9 mouse cellular contexts compared by ENCODE assay signal in the genomic region with DNA sequence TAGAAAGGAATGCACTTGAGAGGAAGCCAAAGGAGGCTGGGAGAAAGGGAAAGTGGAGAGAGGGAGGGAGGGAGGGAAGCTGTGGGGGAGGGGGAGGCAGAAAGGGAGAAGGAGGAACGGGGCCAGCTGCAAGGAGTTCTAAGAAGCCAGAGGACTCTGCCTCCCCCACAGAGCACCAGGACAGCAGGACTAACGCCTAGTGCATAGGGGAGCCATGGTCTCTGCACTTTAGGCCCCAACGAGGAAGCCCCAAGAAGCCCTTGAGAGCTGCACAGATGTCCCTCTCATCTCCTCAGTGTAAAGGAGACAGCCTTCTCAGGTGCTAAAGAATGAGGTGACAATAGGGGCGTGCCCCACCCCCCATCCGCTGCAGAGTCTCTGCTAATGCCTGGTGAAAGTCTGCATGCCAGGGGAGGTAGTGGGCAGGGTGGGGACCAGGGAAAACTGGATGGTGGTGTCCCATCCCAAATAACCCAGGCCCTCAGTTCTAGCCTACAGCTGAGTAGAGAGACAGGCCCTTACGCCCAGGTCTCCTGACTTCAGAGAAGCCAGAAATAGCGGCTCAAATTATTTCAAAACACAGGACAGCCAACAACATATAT. TPM values are rescaled to one million over a fixed set of nuclear protein-coding genes. Genes with fewer than 3 reads are reported as not detected.
DNase-seq lines count a peak whose midpoint lies in the region; ATAC-seq and TF ChIP-seq lines count a peak whose summit lies in the region.
"Had no signal": no experiment of that assay in that cellular context is flagged by ENCODE, and none has a peak within 500 bp of the region (broad histone marks: within the 10 kb centered on the region; RNA-seq: fewer than 3 reads in every experiment).

No protein-coding gene starts in this region.

- no peaks in the 10 kb centered on the region for H3K9me3 ChIP-seq in hindbrain, embryonic 11.5 days (ENCODE audit: control insufficient read depth, low read length)
- no peaks in the 10 kb centered on the region for H3K9me3 ChIP-seq in hindbrain, embryonic 12.5 days (replicated peaks)
- no peaks in the 10 kb centered on the region for H3K9me3 ChIP-seq in heart, embryonic 13.5 days
- no peaks in the 10 kb centered on the region for H3K9me3 ChIP-seq in lung, embryonic 14.5 days (ENCODE audit: low read depth, low read length)
- H3K9me3 ChIP-seq in midbrain, embryonic 11.5 days (ENCODE audit: control insufficient read depth, low read length), result no peaks in the 10 kb centered on the region

- no peak overlapping the region for H3K4me2 ChIP-seq in hindbrain, embryonic 11.5 days (replicated peaks; ENCODE audit: low read depth, low read length)
- no peak overlapping the region for H3K4me2 ChIP-seq in hindbrain, embryonic 12.5 days (replicated peaks)
- 0 out of 2 replicates have a peak overlapping the region, but pooled peaks have one; percentile 18 for H3K4me2 ChIP-seq in heart, embryonic 13.5 days
- peak overlapping the region; percentile 51 for H3K4me2 ChIP-seq in lung, embryonic 14.5 days
- no peak overlapping the region for H3K4me2 ChIP-seq in midbrain, embryonic 11.5 days

- no peak for ATAC-seq in hindbrain, embryonic 11.5 days (ENCODE audit: low FRiP score)
- no peak for ATAC-seq in hindbrain, embryonic 12.5 days (ENCODE audit: low FRiP score)
- no peak for ATAC-seq in heart, embryonic 13.5 days (ENCODE audit: extremely low read depth, insufficient number of reproducible peaks, low FRiP score, low TSS enrichment)
- peak; percentile 47 for ATAC-seq in lung, embryonic 14.5 days (ENCODE audit: insufficient read depth)
- ATAC-seq in frontal cortex, adult (ENCODE audit: low TSS enrichment), result no peak
- ATAC-seq in megakaryocyte-erythroid progenitor cell, adult 5-6 weeks (replicated peaks; ENCODE audit: low FRiP score, low TSS enrichment, poor library complexity, severe bottlenecking), result no peak
- no peak for ATAC-seq in midbrain, embryonic 11.5 days (ENCODE audit: low FRiP score)

- no peak overlapping the region for H3K4me3 ChIP-seq in hindbrain, embryonic 11.5 days (ENCODE audit: low read depth, low read length)
- H3K4me3 ChIP-seq in hindbrain, embryonic 12.5 days, result no peak overlapping the region
- H3K4me3 ChIP-seq in heart, embryonic 13.5 days, result no peak overlapping the region
- 0 out of 2 replicates have a peak overlapping the region, but pooled peaks have one; percentile 5 for H3K4me3 ChIP-seq in lung, embryonic 14.5 days (ENCODE audit: low read depth, low read length)
- H3K4me3 ChIP-seq in midbrain, embryonic 11.5 days (ENCODE audit: low read depth, low read length), result no peak overlapping the region

- no peak for TF ChIP-seq CTCF in lung, embryonic 14.5 days (IDR thresholded peaks at IDR 0.05; ENCODE audit: low read depth)

- no peak overlapping the region for H3K9ac ChIP-seq in hindbrain, embryonic 11.5 days (ENCODE audit: low read depth, low read length)
- no peak overlapping the region for H3K9ac ChIP-seq in hindbrain, embryonic 12.5 days
- peak overlapping the region; percentile 47 for H3K9ac ChIP-seq in heart, embryonic 13.5 days
- H3K9ac ChIP-seq in lung, embryonic 14.5 days, result no peak overlapping the region
- no peak overlapping the region for H3K9ac ChIP-seq in midbrain, embryonic 11.5 days (ENCODE audit: low read length)

- no peaks in the 10 kb centered on the region for H3K27me3 ChIP-seq in hindbrain, embryonic 11.5 days (ENCODE audit: control insufficient read depth, insufficient read depth, low read length)
- no peaks in the 10 kb centered on the region for H3K27me3 ChIP-seq in hindbrain, embryonic 12.5 days
- H3K27me3 ChIP-seq in heart, embryonic 13.5 days (replicated peaks), result no peaks in the 10 kb centered on the region
- H3K27me3 ChIP-seq in lung, embryonic 14.5 days (ENCODE audit: insufficient read depth, low read length), result no peaks in the 10 kb centered on the region
- no peaks in the 10 kb centered on the region for H3K27me3 ChIP-seq in midbrain, embryonic 11.5 days (ENCODE audit: control insufficient read depth, insufficient read depth, low read length)

- no peaks in the 10 kb centered on the region; the same call in 1 of the 2 replicates for H3K4me1 ChIP-seq in hindbrain, embryonic 11.5 days (replicated peaks; ENCODE audit: control insufficient read depth, insufficient read depth, low read length)
- H3K4me1 ChIP-seq in hindbrain, embryonic 12.5 days, result peaks cover 29% of the 10 kb centered on the region
- H3K4me1 ChIP-seq in heart, embryonic 13.5 days, result peaks cover 54% of the 10 kb centered on the region
- peaks cover 15% of the 10 kb centered on the region for H3K4me1 ChIP-seq in lung, embryonic 14.5 days (ENCODE audit: insufficient read depth)
- H3K4me1 ChIP-seq in midbrain, embryonic 11.5 days (ENCODE audit: control insufficient read depth, insufficient read depth, low read length), result peaks cover 8% of the 10 kb centered on the region; the same call in 1 of the 2 replicates

- no peak overlapping the region for H3K27ac ChIP-seq in hindbrain, embryonic 11.5 days (ENCODE audit: low read depth, low read length)
- H3K27ac ChIP-seq in hindbrain, embryonic 12.5 days, result no peak overlapping the region
- H3K27ac ChIP-seq in heart, embryonic 13.5 days (replicated peaks), result peak overlapping the region; percentile 66
- peak overlapping the region; percentile 48 for H3K27ac ChIP-seq in lung, embryonic 14.5 days (ENCODE audit: low read depth)
- no peak overlapping the region for H3K27ac ChIP-seq in midbrain, embryonic 11.5 days (ENCODE audit: low read depth, low read length)

- no peaks in the 10 kb centered on the region for H3K36me3 ChIP-seq in hindbrain, embryonic 11.5 days (ENCODE audit: control insufficient read depth, insufficient read depth, low read length)
- H3K36me3 ChIP-seq in hindbrain, embryonic 12.5 days, result no peaks in the 10 kb centered on the region
- no peaks in the 10 kb centered on the region for H3K36me3 ChIP-seq in heart, embryonic 13.5 days
- no peaks in the 10 kb centered on the region for H3K36me3 ChIP-seq in lung, embryonic 14.5 days (ENCODE audit: insufficient read depth)
- H3K36me3 ChIP-seq in midbrain, embryonic 11.5 days (ENCODE audit: control insufficient read depth, insufficient read depth, low read length), result no peaks in the 10 kb centered on the region

- peak; percentile 19 for DNase-seq in hindbrain, embryonic 11.5 days (ENCODE audit: low spot score)
- peak; percentile 76 for DNase-seq in adrenal gland, postnatal 14 days
- DNase-seq in lung, embryonic 14.5 days, result peak; percentile 70
- no peak for DNase-seq in midbrain, embryonic 11.5 days (ENCODE audit: low spot score, missing footprints)

- WGBS in hindbrain, embryonic 11.5 days, result 30% methylated on average over 7 of the region's 7 CpGs
- WGBS in hindbrain, embryonic 12.5 days, result 32% methylated on average over 7 of the region's 7 CpGs
- WGBS in heart, embryonic 13.5 days, result 31% methylated on average over 7 of the region's 7 CpGs
- 10% methylated on average over 7 of the region's 7 CpGs for WGBS in lung, embryonic 14.5 days
- 27% methylated on average over 7 of the region's 7 CpGs for WGBS in midbrain, embryonic 11.5 days

RNA-seq across cellular contexts. Expression of a gene that starts 10.4 kb away (rescaled TPM):
- 7.4 and 10.5 TPM in 2 replicates for polyA plus RNA-seq in hindbrain, embryonic 11.5 days (2014; fragmentation: Nextera tagmentation; extraction: Ambion mirVana)
- 9.1 and 13.0 TPM in 2 replicates for polyA plus RNA-seq in hindbrain, embryonic 12.5 days (2016; fragmentation: Nextera tagmentation; extraction: Ambion mirVana)
- total RNA-seq in adrenal gland, postnatal 14 days (2021), result 17.1 and 20.4 TPM in 2 replicates
- polyA plus RNA-seq in heart, embryonic 13.5 days (2015; fragmentation: Nextera tagmentation; extraction: Ambion mirVana), result 21.6 and 21.8 TPM in 2 replicates
- 16.0 and 18.6 TPM in 2 replicates for polyA plus RNA-seq in lung, embryonic 14.5 days (2014; fragmentation: Nextera tagmentation; extraction: Ambion mirVana)
- total RNA-seq in megakaryocyte-erythroid progenitor cell, adult 5-6 weeks (2014; fragmentation: Nextera tagmentation), result not detected in 2 replicates
- not detected in 2 replicates for total RNA-seq in megakaryocyte-erythroid progenitor cell, adult 5-6 weeks (2017)
- 9.4 and 11.2 TPM in 2 replicates for polyA plus RNA-seq in midbrain, embryonic 11.5 days (2014; fragmentation: Nextera tagmentation; extraction: Ambion mirVana)
- total RNA-seq: granulocyte monocyte progenitor cell, adult 5-6 weeks had no signal

Comparison
In these comparisons a context has a peak if more than half of its experiments do, and no peak if none do; other contexts are left out.
1. H3K27ac ChIP-seq: peak in heart, embryonic 13.5 days (single experiment) and lung, embryonic 14.5 days (single experiment); none in hindbrain, embryonic 11.5 days (single experiment), hindbrain, embryonic 12.5 days (single experiment) and midbrain, embryonic 11.5 days (single experiment).
2. H3K4me2 ChIP-seq: peak in heart, embryonic 13.5 days (single experiment) and lung, embryonic 14.5 days (single experiment); none in hindbrain, embryonic 11.5 days (single experiment), hindbrain, embryonic 12.5 days (single experiment) and midbrain, embryonic 11.5 days (single experiment).